Mouse (Mus musculus) T-cell, adult 2 months (primary cell): Measurements from ENCODE around the gene Ovol3.
A peak's percentile ranks its signal among the peaks of the same experiment; 100 is the strongest.
"Not testable (repeated sequence)": the region's sequence is repeated elsewhere in the genome, so short reads cannot be mapped to it uniquely, and the experiment has no call there.

ENCODE experiments used
- DNase-seq: peaks from one replicate; pipeline ENCODE4 v3.0.0; 2022; ENCODE audit warnings: low spot score

Gene Ovol3

DNA sequence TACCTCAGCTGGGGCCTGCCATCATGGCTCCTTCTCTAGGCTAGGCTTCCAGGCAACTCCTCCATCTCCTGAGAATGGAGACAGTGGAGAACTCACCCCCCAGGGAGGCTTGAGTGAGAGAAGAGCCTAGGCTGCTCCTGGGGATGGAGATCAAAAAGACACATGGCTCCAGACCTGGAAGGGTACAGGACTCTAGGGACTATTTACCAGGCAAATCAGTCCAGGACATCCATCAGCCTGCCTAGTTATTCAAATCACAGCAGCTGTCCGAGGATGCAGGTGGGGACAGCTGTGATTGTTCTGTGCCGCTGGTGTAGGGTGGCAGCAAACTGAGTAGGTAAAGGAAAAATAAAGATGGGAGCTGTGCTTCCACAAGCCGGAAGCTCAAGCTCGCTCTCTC is at the start of gene Ovol3:
Ovol3 (minus strand) TSS at position 101 of the 400 bp plus-strand sequence.
- no peak for DNase-seq

DNA sequence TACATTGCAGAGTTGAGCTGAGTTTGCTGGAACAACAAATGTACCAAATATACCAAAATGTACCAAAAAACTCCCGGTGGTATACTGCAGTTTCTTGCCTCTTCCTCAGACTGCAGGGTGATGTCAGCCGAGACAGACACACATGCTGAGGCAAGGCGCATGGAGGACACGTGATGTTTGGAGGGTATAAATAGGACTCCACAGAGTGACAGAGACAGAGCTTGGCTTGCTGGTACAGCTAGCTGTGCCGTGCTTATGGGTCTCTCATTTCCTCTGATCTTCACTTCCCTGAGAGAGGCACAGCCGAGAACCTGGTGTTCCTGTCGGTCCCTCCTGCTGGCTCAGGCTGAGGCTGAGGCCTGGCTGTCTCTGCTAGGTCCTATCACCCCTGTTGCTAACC is 47.2 kb upstream of the Ovol3 start:
- no peak for DNase-seq

DNA sequence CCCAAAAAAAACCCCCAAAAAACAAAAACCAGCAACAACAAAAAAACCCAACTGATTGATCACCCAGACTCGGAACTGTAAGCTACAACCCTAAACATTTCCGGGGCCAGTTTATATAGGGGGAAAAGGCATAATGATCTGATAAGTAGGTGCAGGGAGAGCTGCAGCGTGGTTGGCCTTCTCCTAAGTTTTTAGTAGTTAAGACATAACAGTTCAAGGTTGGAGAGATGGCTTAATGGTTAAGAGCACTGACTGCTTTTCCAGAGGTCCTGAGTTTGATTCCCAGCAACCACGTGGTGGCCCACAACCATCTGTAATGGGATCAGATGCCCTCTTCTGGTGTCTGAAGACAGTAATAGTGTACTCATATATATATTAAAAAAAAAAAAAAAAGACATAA is 46.0 kb upstream of the Ovol3 start:
- DNase-seq: no peak

DNA sequence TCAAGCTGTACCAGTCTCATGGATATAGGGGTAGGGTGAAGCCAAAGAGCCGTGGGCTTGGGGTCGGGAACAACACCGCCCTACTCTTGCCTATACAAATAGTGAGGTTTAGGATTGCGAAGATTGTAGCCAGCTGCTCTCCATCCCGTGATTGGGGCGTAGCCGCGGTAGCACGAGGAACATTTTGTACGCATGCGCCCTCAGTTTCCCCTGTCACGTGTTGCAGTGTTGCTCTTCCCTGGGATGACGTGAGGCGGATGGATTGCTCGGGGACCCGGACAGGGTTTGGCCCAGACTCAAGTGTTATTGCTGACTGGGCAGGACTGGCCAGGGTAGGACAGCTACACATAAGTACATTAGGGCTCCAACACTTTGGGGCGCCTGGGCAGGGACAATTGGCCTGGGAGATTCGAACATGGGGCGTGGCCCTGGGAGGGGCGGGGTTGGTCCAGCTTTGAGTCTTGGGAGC is 45.2 kb upstream of the Ovol3 start:
- peak; percentile 84 for DNase-seq

DNA sequence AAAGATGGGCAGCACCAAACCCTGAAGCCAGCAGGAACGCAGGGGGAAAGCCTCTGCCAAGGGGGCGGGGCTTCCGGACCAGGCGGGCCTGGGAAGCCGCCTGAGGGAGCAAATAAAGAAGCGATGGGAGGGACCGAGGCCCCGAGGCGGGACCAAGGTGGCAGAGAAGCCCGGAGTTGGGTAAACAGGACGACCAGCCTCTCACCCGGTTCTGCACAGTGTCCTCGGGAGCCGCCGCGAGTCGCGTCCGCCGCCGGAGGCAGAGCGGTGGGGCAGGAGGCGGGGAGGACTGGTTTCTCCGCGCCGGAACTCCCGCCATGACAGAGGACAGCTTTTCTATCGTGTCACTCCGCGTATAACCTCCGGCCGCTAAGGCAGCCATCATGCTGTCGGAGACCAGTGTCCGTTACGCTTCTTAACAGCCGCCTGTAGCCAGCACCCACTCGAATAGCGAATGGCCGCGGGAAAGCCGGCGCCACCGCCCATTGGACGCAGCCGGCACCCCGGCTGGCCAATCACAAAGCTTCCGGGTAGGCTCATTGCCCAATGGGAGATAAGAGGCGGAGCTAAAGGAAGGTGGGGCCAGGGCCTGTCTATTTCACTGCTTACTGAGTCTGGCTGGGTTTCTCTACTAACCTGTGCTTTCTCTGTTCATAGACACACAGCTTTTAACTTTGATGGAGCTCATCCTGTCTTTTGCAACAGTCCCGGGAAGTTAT is 44.6 kb upstream of the Ovol3 start, which contains the start of the genes Thap8 and Wdr62:
Thap8 (plus strand) TSS at position 144 of the 719 bp plus-strand sequence.
Wdr62 (minus strand) TSS at position 469 of the 719 bp plus-strand sequence.
- DNase-seq: peak; percentile 91

DNA sequence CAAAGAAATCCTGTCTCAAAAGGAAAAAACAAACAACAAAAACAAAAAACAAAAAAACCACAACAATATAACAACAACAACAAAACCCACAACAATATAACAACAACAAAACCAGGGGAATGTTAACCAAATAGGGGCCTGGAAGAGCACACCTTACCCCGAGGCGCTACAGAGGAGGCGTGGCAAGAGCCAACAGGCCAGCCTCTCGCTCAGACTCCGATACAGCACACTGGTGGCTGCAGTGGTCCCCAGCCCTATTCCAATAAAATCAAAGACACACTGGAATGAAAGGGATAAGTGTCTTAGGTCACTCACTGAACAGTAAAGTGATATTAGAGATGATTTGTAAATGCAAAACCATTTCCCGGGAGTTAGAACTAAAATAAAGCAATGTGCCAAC is 44.0 kb upstream of the Ovol3 start:
- DNase-seq: no peak

DNA sequence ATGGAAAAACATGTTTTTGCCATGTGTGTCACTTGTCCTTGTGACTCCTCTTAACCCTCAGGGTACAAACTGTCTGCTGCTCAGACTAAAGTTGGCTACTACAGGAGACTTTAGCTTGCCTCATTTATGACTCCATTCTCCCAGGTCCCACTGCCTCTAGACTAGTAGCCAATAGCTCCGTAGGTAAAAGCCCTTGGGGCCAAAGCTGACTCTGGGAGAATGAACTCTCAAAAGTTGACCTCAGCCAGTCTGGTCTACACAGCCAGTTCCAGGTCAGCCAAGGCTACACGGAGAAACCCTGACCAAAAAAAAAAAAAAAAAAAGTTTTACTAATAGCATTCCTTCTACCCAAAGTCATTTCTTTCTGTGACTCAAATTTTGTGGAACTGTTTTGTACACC is 43.4 kb upstream of the Ovol3 start:
- DNase-seq: no peak

DNA sequence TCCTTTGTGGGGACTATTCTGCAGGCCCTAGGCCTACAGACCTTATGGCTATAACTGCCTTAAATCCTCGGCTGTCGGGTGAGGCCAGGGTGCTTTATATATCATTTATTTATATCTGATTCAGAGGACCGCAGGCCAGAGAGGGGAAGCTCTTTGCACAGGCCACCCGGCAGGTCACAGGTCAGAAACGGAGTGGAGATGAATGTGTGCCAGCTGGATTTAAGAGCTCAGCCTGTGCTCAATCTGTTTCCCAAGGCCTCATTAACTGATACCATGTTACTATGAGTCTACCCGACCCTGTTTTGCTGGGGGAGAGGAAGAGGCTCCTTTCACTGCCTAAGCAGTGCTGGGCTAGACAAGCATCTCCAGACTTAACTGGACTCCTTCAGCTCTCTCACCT is 38.9 kb upstream of the Ovol3 start:
- DNase-seq: no peak

DNA sequence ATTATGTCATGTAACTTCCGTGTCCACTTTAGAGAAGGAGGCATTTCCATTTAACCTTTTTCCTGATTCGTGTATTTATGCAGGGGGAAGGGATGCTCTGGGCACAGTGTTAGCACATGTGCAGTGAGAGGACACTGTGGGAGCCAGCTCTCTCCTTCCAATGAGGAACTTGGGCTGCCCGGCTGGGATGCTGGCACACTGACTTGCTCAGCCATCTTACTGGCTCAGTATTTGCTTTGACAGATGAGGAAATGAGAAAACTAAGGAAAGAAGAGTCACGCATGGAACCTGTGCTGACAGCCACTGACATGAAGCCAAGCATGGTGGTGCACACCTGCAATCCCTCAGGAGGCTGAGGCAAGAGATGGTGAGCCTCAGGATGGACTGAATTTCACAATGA is 34.1 kb upstream of the Ovol3 start:
- no peak for DNase-seq

DNA sequence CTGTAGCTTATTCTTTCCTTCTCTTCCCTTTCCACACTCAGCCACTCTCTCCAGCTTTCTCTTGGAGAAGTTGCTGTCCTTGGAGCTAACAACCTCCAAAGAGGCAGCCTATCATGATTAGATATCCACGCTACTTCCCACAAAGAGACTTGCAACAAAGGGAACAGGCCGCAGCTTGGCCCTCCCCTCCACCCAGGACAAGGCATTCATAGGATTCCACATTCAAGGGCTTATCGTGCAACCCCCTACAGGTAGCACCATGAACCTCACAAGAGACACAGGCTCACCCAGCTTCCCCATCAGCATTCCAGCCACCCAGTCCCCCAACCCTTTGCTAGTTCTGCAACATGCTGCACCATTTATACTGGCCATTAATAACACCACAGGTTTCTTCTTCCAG is 31.3 kb upstream of the Ovol3 start:
- DNase-seq: no peak

DNA sequence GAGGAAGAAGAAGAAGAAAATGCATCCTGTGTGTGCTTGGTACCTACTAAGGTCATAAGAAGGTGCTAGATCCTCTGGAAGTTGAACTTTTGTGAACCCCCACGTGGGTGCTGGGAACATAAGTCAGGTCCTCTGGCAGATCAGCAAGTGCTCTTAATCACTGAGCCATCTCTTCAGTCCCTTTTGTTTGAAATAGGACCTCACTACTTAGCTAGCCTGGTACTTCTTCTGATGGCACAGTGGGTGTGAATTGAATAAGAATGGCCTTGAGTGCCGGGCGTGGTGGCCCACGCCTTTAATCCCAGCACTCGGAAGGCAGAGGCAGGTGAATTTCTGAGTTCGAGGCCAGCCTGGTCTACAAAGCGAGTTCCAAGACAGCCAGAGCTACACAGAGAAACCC is 30.4 kb upstream of the Ovol3 start:
- DNase-seq: no peak

DNA sequence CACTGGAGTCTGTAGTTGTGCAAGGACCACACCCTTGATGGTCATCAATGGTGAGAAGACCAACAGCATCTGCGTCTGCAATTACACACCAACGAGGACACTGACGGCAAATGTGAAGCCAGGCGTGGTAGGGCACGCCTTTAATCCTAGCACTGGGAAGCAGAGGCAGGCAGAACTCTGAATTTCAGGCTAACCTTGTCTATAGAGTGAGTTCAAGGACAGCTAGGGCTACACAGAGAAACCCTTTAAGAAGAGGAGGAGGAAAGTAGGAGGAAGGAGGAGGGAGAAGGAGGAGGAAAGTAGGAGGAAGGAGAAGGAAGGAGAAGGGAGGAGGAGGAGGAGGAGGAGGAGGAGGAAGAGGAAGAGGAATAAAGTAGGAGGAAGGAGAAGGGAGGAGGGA is 30.0 kb upstream of the Ovol3 start:
- DNase-seq: no peak

DNA sequence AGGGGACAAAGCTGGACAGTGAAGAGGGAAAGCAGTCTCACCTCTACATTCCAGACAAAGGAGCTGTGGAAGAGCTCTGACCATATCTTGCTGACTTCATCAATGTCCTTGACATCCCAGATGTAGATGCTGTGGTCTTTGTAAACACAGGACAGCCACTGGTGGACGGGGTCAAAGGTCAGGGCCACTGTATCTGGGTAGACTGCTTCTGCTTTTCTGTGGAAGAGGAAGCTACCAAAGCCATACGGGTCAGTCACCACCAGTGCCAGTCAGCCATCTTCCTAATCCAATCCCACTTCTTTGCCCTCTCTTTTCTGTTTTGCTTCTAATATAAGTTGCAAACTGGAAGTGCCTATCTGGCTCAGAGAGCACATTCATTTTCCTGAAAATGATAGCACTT is 29.5 kb upstream of the Ovol3 start:
- no peak for DNase-seq

DNA sequence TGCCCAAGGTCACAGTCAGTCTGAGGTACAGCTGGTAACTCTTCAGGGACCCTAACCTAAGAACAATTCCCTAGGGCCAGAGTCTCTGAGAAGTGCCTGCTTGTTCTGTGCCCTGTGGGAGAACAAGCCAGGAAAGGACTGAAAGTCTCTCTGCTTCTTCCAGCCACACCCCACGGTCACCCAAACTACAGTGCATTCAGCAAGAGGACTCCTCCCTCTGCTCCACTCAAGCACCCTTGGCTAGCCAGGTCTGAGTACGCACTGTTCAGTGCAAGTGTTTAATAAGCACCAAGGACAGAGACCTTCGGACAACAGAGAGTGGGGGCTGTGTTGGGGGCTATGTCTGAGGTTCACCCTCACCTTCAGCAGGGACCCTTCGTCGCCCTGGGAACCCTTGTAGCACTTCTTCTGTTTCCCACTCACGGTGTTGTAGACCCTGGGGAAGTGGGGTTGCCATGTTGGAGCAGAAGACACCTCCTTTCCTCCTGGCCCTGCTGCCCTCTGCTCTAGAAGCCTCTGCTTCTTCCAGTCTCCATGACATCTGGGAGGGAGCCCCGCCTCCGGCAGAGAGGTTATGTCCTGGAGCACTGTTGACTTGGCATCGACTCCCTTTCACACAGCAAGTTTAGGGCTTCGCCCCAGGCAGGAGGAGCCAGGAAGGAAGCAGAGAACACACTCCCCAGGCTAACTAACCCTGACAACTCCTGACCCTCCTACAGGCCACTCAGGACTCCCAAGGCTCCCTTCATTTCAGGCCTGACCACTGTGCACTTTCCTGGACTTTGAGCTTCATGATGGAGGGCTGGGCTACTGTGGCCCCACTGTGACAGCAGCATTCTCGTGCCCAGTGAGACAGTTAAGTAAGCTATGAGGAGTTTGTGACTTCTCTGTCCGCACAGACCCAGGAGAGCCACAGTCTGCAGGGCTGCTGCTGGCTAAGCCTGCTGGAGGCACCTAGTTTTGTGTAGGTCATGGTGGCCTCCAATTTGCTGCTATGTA is 16.7 kb upstream of the Ovol3 start:
- DNase-seq: no peak

DNA sequence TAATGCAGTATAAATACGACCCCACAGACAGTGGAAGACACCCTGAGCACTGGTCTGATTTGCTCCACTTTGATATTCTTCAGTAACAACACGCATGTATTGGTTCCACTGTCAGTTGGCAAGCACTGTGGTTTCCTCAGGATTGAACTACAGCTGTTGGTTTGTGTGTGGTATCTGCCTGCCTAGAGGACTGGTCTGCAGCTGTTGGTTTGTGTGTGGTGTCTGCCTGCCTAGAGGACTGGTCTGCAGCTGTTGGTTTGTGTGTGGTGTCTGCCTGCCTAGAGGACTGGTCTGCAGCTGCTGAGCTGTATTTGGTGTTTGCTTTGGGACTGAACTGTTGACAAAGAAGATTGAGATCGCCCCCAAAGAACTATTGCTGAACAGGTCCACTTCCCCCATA is 1.8 kb upstream of the Ovol3 start:
- DNase-seq: not testable (repeated sequence)

DNA sequence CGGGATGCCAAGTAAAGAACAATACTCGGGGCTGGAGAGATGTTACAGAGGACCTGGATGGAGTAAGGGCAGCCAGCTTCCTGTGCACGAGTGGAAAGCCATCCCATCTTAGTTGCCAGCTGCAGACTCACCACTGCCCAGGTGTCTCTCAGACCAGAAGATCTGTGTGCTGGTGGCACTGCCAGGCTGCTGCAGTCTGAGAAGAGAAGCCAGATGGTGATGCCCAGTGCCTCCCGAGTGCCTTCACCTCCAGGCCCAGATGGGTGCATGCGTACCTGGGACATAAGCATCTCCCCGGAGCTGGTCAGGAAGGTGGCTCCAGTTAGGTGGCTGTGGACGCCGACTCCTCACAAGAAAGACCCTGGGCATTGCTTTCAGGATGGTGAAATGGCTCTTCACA is 434 bp downstream of the Ovol3 start:
- no peak for DNase-seq

DNA sequence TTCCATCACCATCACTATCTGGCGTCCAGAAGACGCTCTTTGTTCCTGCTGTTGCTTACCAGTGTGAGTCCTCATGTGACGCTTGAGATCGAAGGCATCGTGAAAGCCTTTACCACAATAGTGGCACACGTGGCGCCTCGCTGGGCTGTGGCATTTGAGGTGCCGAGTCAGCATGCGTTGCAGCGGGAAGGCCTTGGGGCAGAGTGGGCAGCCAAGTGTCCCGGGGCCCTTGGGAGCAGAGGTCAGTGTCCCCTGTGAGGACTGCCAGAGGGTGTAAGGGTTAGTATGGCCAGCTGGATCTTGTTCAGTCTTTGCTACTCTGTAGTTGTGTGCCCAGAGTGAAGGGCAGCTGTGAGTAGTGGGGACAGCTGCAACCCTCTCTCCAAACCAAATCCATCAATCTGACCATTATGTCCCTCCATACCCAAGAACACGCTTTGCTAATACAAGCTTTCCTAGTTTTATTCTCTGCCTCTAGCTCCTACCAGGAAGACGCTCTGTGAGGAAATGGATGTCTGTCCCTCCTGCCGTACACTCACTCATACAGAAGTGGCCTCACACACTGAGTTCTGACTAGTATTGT is 1.2 kb downstream of the Ovol3 start:
- DNase-seq: no peak

DNA sequence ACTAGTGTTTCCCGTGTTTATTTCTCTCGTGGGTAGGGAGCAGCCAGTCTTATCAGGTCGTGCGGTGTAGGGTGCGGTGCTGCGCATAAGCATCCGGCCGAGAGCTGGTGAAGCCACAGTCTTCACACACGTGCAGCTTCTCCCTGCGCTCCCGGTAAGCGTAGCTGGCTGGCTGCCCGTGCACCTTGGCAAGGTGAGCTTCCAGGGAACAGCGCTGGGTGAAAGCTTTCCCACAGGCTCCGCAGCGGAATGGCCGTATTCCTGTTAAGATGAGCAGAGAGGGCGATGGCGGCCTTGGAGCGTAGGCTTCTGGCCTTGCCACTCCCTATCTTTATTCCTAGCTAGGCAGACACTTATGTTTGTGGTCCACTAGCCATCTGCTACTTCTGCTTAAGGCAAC is 2.1 kb downstream of the Ovol3 start:
- DNase-seq: no peak

DNA sequence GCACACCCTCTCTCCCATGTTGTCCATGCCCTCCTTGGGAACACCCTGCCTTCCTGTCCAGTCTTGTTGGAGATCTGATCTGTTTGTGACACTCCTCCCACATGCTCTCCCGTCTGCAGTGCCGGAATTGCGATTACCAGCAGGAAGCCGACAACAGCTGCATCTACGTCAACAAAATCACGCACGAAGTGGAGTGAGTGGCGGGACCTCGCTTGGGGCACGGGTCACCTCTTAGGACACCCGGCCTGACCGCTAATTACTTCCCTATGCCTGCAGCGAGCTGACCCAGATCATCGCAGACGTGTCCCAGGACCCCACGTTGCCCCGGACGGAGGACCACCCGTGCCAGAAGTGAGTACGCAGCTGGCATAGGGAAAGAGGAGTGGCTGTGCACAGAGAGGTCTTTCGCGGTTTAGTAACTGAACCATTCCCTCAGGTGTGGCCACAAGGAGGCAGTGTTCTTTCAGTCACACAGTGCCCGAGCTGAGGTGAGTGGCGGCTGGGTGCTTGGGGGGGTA is 2.8 kb downstream of the Ovol3 start:
- peak; percentile 53 for DNase-seq

DNA sequence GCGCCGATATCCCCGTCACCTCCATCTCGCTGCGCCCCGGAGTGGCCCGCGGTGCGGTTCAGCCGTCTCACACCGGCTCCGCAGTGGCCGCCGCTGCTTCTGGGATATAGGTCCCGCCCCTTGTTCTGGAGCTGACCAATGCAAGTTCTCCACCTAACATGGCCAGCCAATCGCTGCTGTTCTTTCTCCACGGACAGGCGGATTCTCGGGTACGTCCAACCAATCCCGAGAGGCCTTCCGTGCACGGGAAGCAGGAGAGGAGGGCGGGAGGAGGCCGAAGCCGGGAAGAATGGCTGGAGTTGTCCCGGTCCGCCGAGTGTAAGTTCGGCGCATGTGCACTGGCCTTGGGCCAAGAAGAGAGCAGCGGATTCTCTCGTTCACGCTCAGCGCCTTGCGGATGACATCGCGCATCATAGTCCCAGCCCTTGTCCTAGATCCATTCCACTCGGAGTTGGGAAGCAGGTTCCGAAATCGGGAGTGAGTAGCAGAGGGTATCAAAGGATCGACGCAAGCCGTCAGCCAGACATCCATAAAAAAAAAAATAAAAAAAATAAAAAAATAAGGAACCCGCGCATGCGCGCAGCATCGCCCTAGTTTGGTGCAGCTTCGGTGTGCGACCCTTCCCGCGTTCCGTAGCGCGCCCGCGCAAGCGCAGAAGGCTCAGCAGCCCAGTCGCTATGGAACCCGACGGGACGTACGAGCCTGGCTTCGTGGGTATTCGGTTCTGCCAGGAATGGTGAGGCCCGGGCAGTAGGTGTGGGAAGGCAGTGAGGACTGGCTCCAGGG is 3.7 kb downstream of the Ovol3 start, which contains the start of the genes Polr2i and Tbcb:
Polr2i (plus strand) TSS at position 280 of the 786 bp plus-strand sequence.
Tbcb (minus strand) TSS at position 604 of the 786 bp plus-strand sequence.
- peak; percentile 92 for DNase-seq

DNA sequence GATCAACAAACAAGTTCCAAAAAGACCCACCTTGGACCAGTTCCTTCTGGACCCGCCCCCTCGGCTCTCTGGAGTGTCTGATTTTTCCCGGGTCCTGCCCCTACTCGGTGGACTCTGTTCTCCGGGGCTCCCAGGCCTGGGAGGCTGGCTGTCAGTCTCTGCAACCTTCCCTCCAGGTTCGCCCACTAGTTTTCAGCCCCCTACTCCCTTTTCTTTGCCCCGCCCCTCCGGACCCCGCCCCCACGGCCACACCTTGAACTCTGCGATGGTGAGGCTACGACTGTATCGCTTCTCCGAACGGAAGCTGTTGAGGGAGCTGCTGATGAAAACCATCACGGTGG is 4.2 kb downstream of the Ovol3 start:
- no peak for DNase-seq
